Mouse (Mus musculus) MEL (cell line): ENCODE measurements around the gene Angptl4. TPM values are rescaled to one million over a fixed set of nuclear protein-coding genes. Genes with fewer than 3 reads are reported as not detected.
A peak's percentile ranks its signal among the peaks of the same experiment; 100 is the strongest.

Experiments used
- DNase-seq: peaks from one replicate; pipeline ENCODE4 v3.0.0; 2011; ENCODE audit warnings: low read depth, low spot score
- H3K27ac ChIP-seq: 2 replicates; pipeline ENCODE4 v1.5.1; 2012; ENCODE audit warnings: low read depth, mild to moderate bottlenecking, control low read depth, low read length, moderate library complexity; ENCODE audit not compliant: control insufficient read depth
- H3K27me3 ChIP-seq, 2 experiments: fragments of 150-350 bp in 1 of 2; sonication (generic) in 1 of 2; 2 replicates each; pipeline ENCODE4 v1.6.1; 2012; ENCODE audit warnings: low read length in 2 of 2, mild to moderate bottlenecking in 2 of 2, improper control_type of control experiment in 1 of 2, moderate library complexity in 1 of 2; ENCODE audit not compliant: insufficient read depth in 2 of 2, control insufficient read depth in 1 of 2
- H3K36me3 ChIP-seq, 2 experiments: 2 replicates each; pipeline ENCODE4 v1.6.1; 2012 to 2014; ENCODE audit warnings: low read length in 2 of 2, improper control_type of control experiment in 1 of 2, inconsistent platforms in 1 of 2, mild to moderate bottlenecking in 1 of 2; ENCODE audit not compliant: insufficient read depth in 2 of 2, control insufficient read depth in 1 of 2
- H3K4me1 ChIP-seq, 2 experiments: fragments of 150-350 bp in 1 of 2; sonication (generic) in 1 of 2; 2 replicates each; pipeline ENCODE4 v1.6.1; 2012; ENCODE audit warnings: low read length in 2 of 2, improper control_type of control experiment in 1 of 2, mild to moderate bottlenecking in 1 of 2; ENCODE audit not compliant: insufficient read depth in 2 of 2, control insufficient read depth in 1 of 2
- H3K4me3 ChIP-seq, 2 experiments: fragments of 150-350 bp in 1 of 2; sonication (generic) in 1 of 2; 2 replicates each; pipeline ENCODE4 v1.5.1; 2012; ENCODE audit warnings: low read depth in 2 of 2, low read length in 2 of 2, mild to moderate bottlenecking in 2 of 2, moderate library complexity in 2 of 2, control low read depth in 1 of 2, improper control_type of control experiment in 1 of 2; ENCODE audit not compliant: control insufficient read depth in 1 of 2, insufficient read depth in 1 of 2
- H3K79me2 ChIP-seq: 2 replicates; pipeline ENCODE4 v1.6.1; 2012; ENCODE audit warnings: mild to moderate bottlenecking, low read length, moderate library complexity; ENCODE audit not compliant: control insufficient read depth, poor library complexity, insufficient read depth
- H3K9ac ChIP-seq: 2 replicates; pipeline ENCODE4 v1.6.1; 2012; ENCODE audit warnings: low read depth, mild to moderate bottlenecking, control low read depth, low read length, moderate library complexity; ENCODE audit not compliant: control insufficient read depth, poor library complexity, severe bottlenecking
- H3K9me3 ChIP-seq: fragments of 150-350 bp; sonication (generic); replicated peaks from 2 replicates; pipeline ENCODE4 v1.6.1; 2012; ENCODE audit warnings: mild to moderate bottlenecking, low read length, improper control_type of control experiment, moderate library complexity; ENCODE audit not compliant: insufficient read depth
- BHLHE40 ChIP-seq: IDR thresholded peaks from 2 replicates; pipeline ENCODE4 v1.6.1; 2012; ENCODE audit warnings: low read depth, mild to moderate bottlenecking, inconsistent platforms, low read length, improper control_type of control experiment, borderline replicate concordance
- CHD1 ChIP-seq: IDR thresholded peaks from 2 replicates; pipeline ENCODE4 v1.6.1; 2012; ENCODE audit warnings: low read depth, mild to moderate bottlenecking, inconsistent platforms, low read length, improper control_type of control experiment
- CHD2 ChIP-seq: IDR thresholded peaks from 2 replicates; pipeline ENCODE4 v1.6.1; 2011; ENCODE audit warnings: low read length, improper control_type of control experiment
- E2F4 ChIP-seq: IDR thresholded peaks from 2 replicates; pipeline ENCODE4 v1.6.1; 2011; ENCODE audit warnings: low read depth, low read length, improper control_type of control experiment, borderline replicate concordance
- ETS1 ChIP-seq: IDR thresholded peaks from 2 replicates; pipeline ENCODE4 v1.6.1; 2012; ENCODE audit warnings: low read depth, mild to moderate bottlenecking, inconsistent platforms, low read length, improper control_type of control experiment, moderate library complexity
- GABPA ChIP-seq: IDR thresholded peaks from 2 replicates; pipeline ENCODE4 v1.6.1; 2012; ENCODE audit warnings: low read depth, mild to moderate bottlenecking, inconsistent platforms, low read length, improper control_type of control experiment, moderate library complexity
- GATA1 ChIP-seq: IDR thresholded peaks from 2 replicates; pipeline ENCODE4 v1.6.1; 2011; ENCODE audit warnings: low read depth, low read length, improper control_type of control experiment
- KAT2A ChIP-seq: conservative IDR thresholded peaks from 2 replicates; pipeline ENCODE4 v1.6.1; 2012; ENCODE audit warnings: low read depth, low read length, improper control_type of control experiment, inconsistent platforms
- MAX ChIP-seq: IDR thresholded peaks from 2 replicates; pipeline ENCODE4 v1.6.1; 2011; ENCODE audit warnings: low read length, improper control_type of control experiment
- MAZ ChIP-seq: IDR thresholded peaks from 2 replicates; pipeline ENCODE4 v1.6.1; 2012; ENCODE audit warnings: low read depth, mild to moderate bottlenecking, inconsistent platforms, low read length, improper control_type of control experiment
- MEF2A ChIP-seq: IDR thresholded peaks from 2 replicates; pipeline ENCODE4 v1.6.1; 2014; ENCODE audit warnings: low read depth, mild to moderate bottlenecking, inconsistent platforms, low read length, improper control_type of control experiment; ENCODE audit not compliant: poor library complexity, insufficient replicate concordance, severe bottlenecking; ENCODE audit errors: extremely low read depth
- MXI1 ChIP-seq: IDR thresholded peaks from 2 replicates; pipeline ENCODE4 v1.6.1; 2011; ENCODE audit warnings: mild to moderate bottlenecking, low read depth, low read length, improper control_type of control experiment
- MYB ChIP-seq: IDR thresholded peaks from 2 replicates; pipeline ENCODE4 v1.6.1; 2011; ENCODE audit warnings: mild to moderate bottlenecking, low read depth, low read length, improper control_type of control experiment
- MYC ChIP-seq: IDR thresholded peaks from 2 replicates; pipeline ENCODE4 v1.6.1; 2011; ENCODE audit warnings: low read depth, mild to moderate bottlenecking, low read length, improper control_type of control experiment, moderate library complexity
- NELFE ChIP-seq: IDR thresholded peaks from 2 replicates; pipeline ENCODE4 v1.6.1; 2011; ENCODE audit warnings: low read depth, low read length, improper control_type of control experiment
- POLR2A ChIP-seq, 2 experiments: IDR thresholded peaks; 2 replicates each; pipeline ENCODE4 v1.6.1; 2011 to 2012; ENCODE audit warnings: low read length in 2 of 2, mild to moderate bottlenecking in 2 of 2, control low read depth in 1 of 2, improper control_type of control experiment in 1 of 2, low read depth in 1 of 2, moderate library complexity in 1 of 2; ENCODE audit not compliant: control insufficient read depth in 1 of 2, insufficient read depth in 1 of 2, poor library complexity in 1 of 2
- POLR2AphosphoS2 ChIP-seq: IDR thresholded peaks from 2 replicates; pipeline ENCODE4 v1.6.1; 2011; ENCODE audit warnings: low read length, improper control_type of control experiment
- POLR2AphosphoS5 ChIP-seq: IDR thresholded peaks from 2 replicates; pipeline ENCODE4 v1.6.1; 2012; ENCODE audit warnings: low read depth, borderline replicate concordance, mild to moderate bottlenecking, inconsistent platforms, low read length, moderate library complexity, mixed read lengths
- RAD21 ChIP-seq: IDR thresholded peaks from 2 replicates; pipeline ENCODE4 v1.6.1; 2011; ENCODE audit warnings: mild to moderate bottlenecking, low read depth, low read length, improper control_type of control experiment
- RCOR1 ChIP-seq: IDR thresholded peaks from 2 replicates; pipeline ENCODE4 v1.6.1; 2012; ENCODE audit warnings: low read depth, mild to moderate bottlenecking, inconsistent platforms, low read length, improper control_type of control experiment
- SIN3A ChIP-seq: IDR thresholded peaks from 2 replicates; pipeline ENCODE4 v1.6.1; 2012; ENCODE audit warnings: low read length, improper control_type of control experiment, inconsistent platforms
- SMC3 ChIP-seq: IDR thresholded peaks from 2 replicates; pipeline ENCODE4 v1.6.1; 2011; ENCODE audit warnings: low read depth, low read length, improper control_type of control experiment
- TAL1 ChIP-seq: IDR thresholded peaks from 2 replicates; pipeline ENCODE4 v1.6.1; 2012; ENCODE audit warnings: mild to moderate bottlenecking, inconsistent platforms, low read length, moderate library complexity, mixed read lengths
- TBP ChIP-seq: IDR thresholded peaks from 2 replicates; pipeline ENCODE4 v1.8.0; 2011; ENCODE audit warnings: low read depth, low read length, improper control_type of control experiment
- TCF12 ChIP-seq: IDR thresholded peaks from 2 replicates; pipeline ENCODE4 v1.6.1; 2014; ENCODE audit warnings: low read depth, mild to moderate bottlenecking, inconsistent platforms, low read length, improper control_type of control experiment, moderate library complexity
- UBTF ChIP-seq: IDR thresholded peaks from 2 replicates; pipeline ENCODE4 v1.6.1; 2012; ENCODE audit warnings: low read depth, mild to moderate bottlenecking, inconsistent platforms, low read length, improper control_type of control experiment, moderate library complexity, borderline replicate concordance; ENCODE audit not compliant: insufficient read depth
- USF2 ChIP-seq, 2 experiments: IDR thresholded peaks; 2 replicates each; pipeline ENCODE4 v1.6.1; 2011 to 2012; ENCODE audit warnings: improper control_type of control experiment in 2 of 2, low read length in 2 of 2, borderline replicate concordance in 1 of 2, inconsistent platforms in 1 of 2, low read depth in 1 of 2, mild to moderate bottlenecking in 1 of 2; ENCODE audit not compliant: insufficient read depth in 1 of 2
- ZC3H11A ChIP-seq: IDR thresholded peaks from 2 replicates; pipeline ENCODE4 v1.6.1; 2012; ENCODE audit warnings: low read depth, mild to moderate bottlenecking, inconsistent platforms, low read length, improper control_type of control experiment
- ZMIZ1 ChIP-seq: IDR thresholded peaks from 2 replicates; pipeline ENCODE4 v1.6.1; 2012; ENCODE audit warnings: low read depth, mild to moderate bottlenecking, inconsistent platforms, low read length, improper control_type of control experiment, moderate library complexity
- ZNF384 ChIP-seq: IDR thresholded peaks from 2 replicates; pipeline ENCODE4 v1.6.1; 2012; ENCODE audit warnings: low read depth, mild to moderate bottlenecking, inconsistent platforms, low read length, improper control_type of control experiment
- polyA plus RNA-seq, 2 experiments: library from polyadenylated mRNA; stranded (reverse) in 1 of 2; unstranded in 1 of 2; fragments of >175 nt in 1 of 2; fragments of >200 nt in 1 of 2; gene quantifications; 2 replicates each; pipeline versions ENCODE4 v1.2.1 to v1.2.4; 2012; ENCODE audit warnings: low replicate concordance in 2 of 2, low read depth in 1 of 2; ENCODE audit not compliant: insufficient read length in 2 of 2, insufficient read depth in 1 of 2, missing spikeins in 1 of 2
- total RNA-seq: library from RNA; depleted of rRNA; stranded (reverse); fragments of 300-350 nt; gene quantifications from 2 replicates; pipeline ENCODE4 v1.2.3, GENCODE M21; 2012

Gene Angptl4
- total and polyA plus RNA-seq, 3 experiments, result 13.5 to 15.8 TPM; not detected in 1

DNA sequence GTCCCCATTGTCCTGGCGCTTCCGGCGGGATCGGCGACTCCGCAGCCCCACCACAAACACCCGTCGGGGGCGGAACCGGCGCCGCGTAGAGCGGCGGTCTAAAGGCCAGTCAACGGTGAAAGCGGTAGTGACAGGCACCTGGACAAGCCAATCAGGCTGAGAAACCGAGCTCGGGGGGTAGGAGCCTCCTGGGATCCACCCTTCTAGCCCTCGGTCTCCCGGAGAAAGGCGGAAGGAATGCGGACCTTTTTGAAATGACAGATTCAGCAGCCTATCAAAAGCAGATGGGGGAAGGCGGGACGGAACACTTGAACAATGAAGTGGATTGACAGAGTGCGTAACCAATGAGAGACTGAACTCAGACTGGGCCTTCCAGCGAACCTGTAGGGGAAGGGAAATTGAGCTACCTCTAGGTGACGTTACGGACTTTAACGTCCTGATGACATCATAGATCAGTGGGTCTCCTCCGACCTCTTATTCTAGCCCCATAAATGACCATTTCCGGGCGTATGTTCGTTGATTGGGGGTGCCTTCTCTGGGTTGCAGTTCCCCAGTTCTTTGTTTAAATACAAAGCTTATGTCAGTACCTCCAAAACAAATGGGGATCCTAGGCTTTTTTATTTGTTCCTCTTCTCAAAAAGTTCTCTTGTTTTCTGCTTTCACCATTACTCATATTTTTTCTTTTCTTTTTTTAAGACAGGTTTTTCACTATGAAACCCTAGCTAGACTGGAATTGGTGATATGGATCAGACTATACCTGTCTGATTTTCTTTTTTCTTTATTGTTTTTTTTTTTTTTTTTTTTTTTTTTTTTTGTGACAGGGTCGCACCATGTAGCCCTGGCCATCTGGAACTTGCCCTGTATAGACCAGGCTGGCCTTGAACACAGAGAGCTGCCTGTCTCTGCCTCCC lies 21.1 kb downstream of the Angptl4 start, which contains the start of gene Rab11b (continued):
- TF ChIP-seq TCF12 (0 out of 2 replicates have a peak, but pooled peaks have one; percentile 18), ZNF384 (peak; percentile 83), TBP (no peak; the same call in 1 of the 2 replicates), MYB (peak; percentile 54), E2F4 (no peak), POLR2AphosphoS2 (0 out of 2 replicates have a peak, but pooled peaks have one; percentile 54), ZMIZ1 (no peak), POLR2A (IDR thresholded peaks at IDR 0.05; ENCODE audit: control insufficient read depth in 1 of 2, insufficient read depth in 1 of 2, low read depth in 1 of 2, low read length in 2 of 2, poor library complexity in 1 of 2) (peak; percentile 51 to 77; a peak in 2 of 4 replicates), SIN3A (peak; percentile 35), CHD2 (peak; percentile 90), CHD1 (no peak), TAL1 (no peak), SMC3 (no peak), MEF2A (no peak), GATA1 (no peak)

DNA sequence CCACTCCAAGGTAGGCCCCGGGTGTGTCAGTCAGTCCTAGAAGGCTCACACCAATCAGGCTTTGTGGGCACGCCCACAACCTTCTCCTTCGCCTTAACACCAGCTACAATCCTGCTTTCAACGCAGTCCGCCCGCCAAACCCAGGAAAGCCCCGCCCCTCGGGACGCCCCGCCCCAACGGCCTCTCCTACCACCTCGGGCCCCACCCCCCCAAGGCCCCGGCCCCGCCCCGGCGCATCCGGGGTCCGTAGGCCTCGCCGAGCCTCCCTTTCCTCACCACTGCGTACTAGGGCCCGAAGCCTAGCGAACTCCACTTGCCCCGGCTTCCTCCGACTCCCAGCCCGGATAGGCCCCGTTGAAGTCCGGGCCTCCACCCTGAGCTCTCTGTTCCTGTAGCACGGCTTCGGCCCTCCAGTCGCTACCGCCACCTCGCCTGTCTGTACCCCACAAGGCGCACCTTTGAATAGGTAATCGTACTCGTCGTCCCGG lies 21.8 kb downstream of the Angptl4 start:
- peaks cover 2 to 18% of the 10 kb centered on the region in 2 experiments; a peak in 3 of 4 replicates for H3K4me1 ChIP-seq
- no peak for TF ChIP-seq TBP
- 0 out of 2 replicates have a peak, but pooled peaks have one; percentile 22 for TF ChIP-seq ETS1
- no peak for TF ChIP-seq CHD1
- TF ChIP-seq MYC, result no peak
- 0 out of 2 replicates have a peak, but pooled peaks have one; percentile 61 for TF ChIP-seq UBTF
- peak; percentile 66 for TF ChIP-seq NELFE
- no peak for TF ChIP-seq E2F4
- TF ChIP-seq GATA1, result no peak
- no peak for TF ChIP-seq CHD2
- no peak for TF ChIP-seq MEF2A
- no peak for TF ChIP-seq RCOR1
- no peak for TF ChIP-seq BHLHE40
- no peak; the same call in 1 of the 2 replicates for TF ChIP-seq MAX
- TF ChIP-seq ZNF384, result no peak
- TF ChIP-seq GABPA, result no peak
- no peak for TF ChIP-seq ZC3H11A
- TF ChIP-seq POLR2AphosphoS5, result no peak; the same call in 1 of the 2 replicates
- peak; percentile 16 for TF ChIP-seq SIN3A
- no peak for TF ChIP-seq SMC3
- no peak; the same call in 1 of the 2 replicates for TF ChIP-seq MAZ
- no peak for TF ChIP-seq KAT2A
- no peak for TF ChIP-seq RAD21
- peak; percentile 56; the same call in 1 of the 2 replicates for TF ChIP-seq MXI1
- no peak for TF ChIP-seq USF2 (IDR thresholded peaks at IDR 0.05; ENCODE audit: borderline replicate concordance in 1 of 2, insufficient read depth in 1 of 2, low read depth in 1 of 2, low read length in 2 of 2)

More for the DNA sequence above, 21.8 kb downstream of the Angptl4 start:
- H3K36me3 ChIP-seq, result peaks cover 0 to 14% of the 10 kb centered on the region in 2 experiments; a peak in 2 of 4 replicates
- DNase-seq, result peak; percentile 96
- H3K9ac ChIP-seq, result peak overlapping the region; percentile 100
- no peaks in the 10 kb centered on the region for H3K9me3 ChIP-seq
- H3K4me3 ChIP-seq, result peak overlapping the region; percentile 84 to 98
- H3K27me3 ChIP-seq, result no peaks in the 10 kb centered on the region
- peak overlapping the region; percentile 100 for H3K27ac ChIP-seq
- H3K79me2 ChIP-seq, result peaks cover 44% of the 10 kb centered on the region
